Mouse (Mus musculus) small intestine, adult 2 months (tissue): ENCODE results near the gene Eif4e1b. TPM values are rescaled to one million over a fixed set of nuclear protein-coding genes. Genes with fewer than 3 reads are reported as not detected.

Experiments
- H3K27ac ChIP-seq: fragments of 200-500 bp; 2 replicates; pipeline ENCODE4 v1.5.1; 2012; ENCODE audit warnings: low read depth, low read length, control low read depth, inconsistent platforms; ENCODE audit not compliant: insufficient read depth
- H3K27me3 ChIP-seq: fragments of 200-500 bp; 2 replicates; pipeline ENCODE4 v1.6.1; 2012; ENCODE audit warnings: mild to moderate bottlenecking, moderate library complexity, low read length, inconsistent platforms; ENCODE audit not compliant: control insufficient read depth, insufficient read depth
- H3K36me3 ChIP-seq: fragments of 200-500 bp; 2 replicates; pipeline ENCODE4 v1.6.1; 2012; ENCODE audit warnings: mild to moderate bottlenecking, low read length, control low read depth, inconsistent platforms; ENCODE audit not compliant: control insufficient read depth, insufficient read depth
- H3K4me1 ChIP-seq: fragments of 200-500 bp; 2 replicates; pipeline ENCODE4 v1.6.1; 2012; ENCODE audit warnings: low read length, inconsistent platforms, mixed read lengths; ENCODE audit not compliant: control insufficient read depth, insufficient read depth, insufficient read length
- H3K4me3 ChIP-seq: fragments of 200-500 bp; 2 replicates; pipeline ENCODE4 v1.5.1; 2012; ENCODE audit warnings: low read depth, mild to moderate bottlenecking, control low read depth, inconsistent platforms, low read length, moderate library complexity
- CTCF ChIP-seq: fragments of 200-500 bp; IDR thresholded peaks from 2 replicates; pipeline ENCODE4 v1.5.1; 2012; ENCODE audit warnings: low read depth, mild to moderate bottlenecking, control low read depth, inconsistent platforms, low read length, moderate library complexity, mixed read lengths; ENCODE audit not compliant: insufficient replicate concordance, insufficient read length; ENCODE audit errors: extremely low read depth
- POLR2A ChIP-seq: fragments of 200-500 bp; IDR thresholded peaks from 2 replicates; pipeline ENCODE4 v1.6.1; 2012; ENCODE audit warnings: low read depth, mild to moderate bottlenecking, control low read depth, inconsistent platforms, low read length, moderate library complexity
- WGBS: fragments of 180-500 bp; shearing (Covaris S2); methylation state at CpG from one replicate; pipeline ENCODE4 v1.1.7; 2018; 5-methylcytosine and 5-hydroxymethylcytosine counted together
- polyA plus RNA-seq: library from polyadenylated mRNA; depleted of rRNA; stranded (reverse); fragments of >200 nt; gene quantifications from 2 replicates; pipeline ENCODE4 v1.2.3, GENCODE M21; 2012; rRNA removed

Eif4e1b gene
- polyA plus RNA-seq: not detected in 2 replicates

- no peaks in the 10 kb centered on the region for H3K36me3 ChIP-seq
- H3K4me1 ChIP-seq: peaks cover 4% of the 10 kb centered on the region; the same call in 1 of the 2 replicates
- no peak within 1 kb of the TSS for H3K4me3 ChIP-seq
- WGBS: 84% methylated on average over 4 of the region's 4 CpGs
- H3K27me3 ChIP-seq: no peaks in the 10 kb centered on the region
- no peak within 1 kb of the TSS for H3K27ac ChIP-seq
- no peak for TF ChIP-seq POLR2A
- no peak for TF ChIP-seq CTCF
These were observed at the start of gene Eif4e1b for GRCm38 (mm10) chr13:54783698-54784097. Gene Eif4e1b, plus strand, starts transcription at chr13:54783998.

GRCm38 (mm10) chr13:54736931-54737330 is 46.9 kb upstream of the Eif4e1b start:
- Histone ChIP-seq H3K4me1 (peaks cover 7% of the 10 kb centered on the region; the same call in 1 of the 2 replicates), H3K27ac (no peak overlapping the region), H3K36me3 (peaks cover 44% of the 10 kb centered on the region), H3K4me3 (no peak overlapping the region), H3K27me3 (0 out of 2 replicates have a peak, but pooled peaks cover 15% of the 10 kb centered on the region)
- 41% methylated on average over 3 of the region's 3 CpGs for WGBS
- TF ChIP-seq POLR2A (no peak), CTCF (no peak)

GRCm38 (mm10) chr13:54737488-54738212 is 46.1 kb upstream of the Eif4e1b start:
- Histone ChIP-seq H3K4me3 (peak overlapping the region; percentile 49), H3K36me3 (peaks cover 41% of the 10 kb centered on the region), H3K27me3 (0 out of 2 replicates have a peak, but pooled peaks cover 15% of the 10 kb centered on the region), H3K27ac (no peak overlapping the region), H3K4me1 (peaks cover 7% of the 10 kb centered on the region; the same call in 1 of the 2 replicates)
- no peak for TF ChIP-seq CTCF
- TF ChIP-seq POLR2A: no peak
- WGBS: 2% methylated on average over 87 of the region's 87 CpGs

GRCm38 (mm10) chr13:54738213-54738601 is 45.6 kb upstream of the Eif4e1b start:
- WGBS: 6% methylated on average over 34 of the region's 34 CpGs
- H3K36me3 ChIP-seq: peaks cover 38% of the 10 kb centered on the region
- H3K4me1 ChIP-seq: peaks cover 7% of the 10 kb centered on the region; the same call in 1 of the 2 replicates
- H3K27me3 ChIP-seq: 0 out of 2 replicates have a peak, but pooled peaks cover 15% of the 10 kb centered on the region
- TF ChIP-seq POLR2A (no peak), CTCF (no peak)
- H3K27ac ChIP-seq: no peak overlapping the region
- peak overlapping the region; percentile 49 for H3K4me3 ChIP-seq

- Histone ChIP-seq H3K27me3 (peaks cover 23% of the 10 kb centered on the region), H3K36me3 (no peaks in the 10 kb centered on the region), H3K4me3 (no peak overlapping the region), H3K4me1 (peaks cover 4% of the 10 kb centered on the region; the same call in 1 of the 2 replicates), H3K27ac (no peak overlapping the region)
- 29% methylated on average over 6 of the region's 6 CpGs for WGBS
- TF ChIP-seq POLR2A (no peak), CTCF (no peak)
These were observed 37.7 kb upstream of the Eif4e1b start for GRCm38 (mm10) chr13:54746110-54746509.

GRCm38 (mm10) chr13:54746896-54747295 is 36.9 kb upstream of the Eif4e1b start:
- Histone ChIP-seq H3K27me3 (peaks cover 23% of the 10 kb centered on the region), H3K4me3 (no peak overlapping the region), H3K4me1 (peaks cover 4% of the 10 kb centered on the region; the same call in 1 of the 2 replicates), H3K36me3 (no peaks in the 10 kb centered on the region), H3K27ac (no peak overlapping the region)
- WGBS: 13% methylated on average over 10 of the region's 10 CpGs
- TF ChIP-seq CTCF (no peak), POLR2A (no peak)

- H3K27ac ChIP-seq: no peak overlapping the region
- H3K36me3 ChIP-seq: no peaks in the 10 kb centered on the region
- 66% methylated on average over 8 of the region's 8 CpGs for WGBS
- H3K4me3 ChIP-seq: no peak overlapping the region
- TF ChIP-seq CTCF: no peak
- no peak for TF ChIP-seq POLR2A
- peaks cover 4% of the 10 kb centered on the region; the same call in 1 of the 2 replicates for H3K4me1 ChIP-seq
- peaks cover 23% of the 10 kb centered on the region for H3K27me3 ChIP-seq
These were observed 35.6 kb upstream of the Eif4e1b start for GRCm38 (mm10) chr13:54748190-54748589.
